Mouse (Mus musculus) C2C12 (cell line): ENCODE results near the gene Inava.

Experiments
- CEBPB ChIP-seq: IDR thresholded peaks from one replicate; pipeline ENCODE4 v1.6.1; 2011; ENCODE audit warnings: low read depth, mild to moderate bottlenecking, control low read depth, moderate library complexity
- CTCF ChIP-seq: IDR thresholded peaks from one replicate; pipeline ENCODE4 v1.5.1; 2011; ENCODE audit not compliant: control insufficient read depth, insufficient read depth, insufficient read length
- FOSL1 ChIP-seq: IDR thresholded peaks from one replicate; pipeline ENCODE4 v1.8.0; 2011; ENCODE audit warnings: mild to moderate bottlenecking, low read length; ENCODE audit not compliant: poor library complexity, insufficient read depth, severe bottlenecking
- MAX ChIP-seq: IDR thresholded peaks from one replicate; pipeline ENCODE4 v1.6.1; 2011; ENCODE audit warnings: mild to moderate bottlenecking, control low read depth
- MYOG ChIP-seq: IDR thresholded peaks from one replicate; pipeline ENCODE4 v1.6.1; 2011; ENCODE audit not compliant: control insufficient read depth, insufficient read length; ENCODE audit errors: extremely low read depth
- USF1 ChIP-seq: IDR thresholded peaks from one replicate; pipeline ENCODE4 v1.6.1; 2011; ENCODE audit warnings: low read depth, mild to moderate bottlenecking, control low read depth, moderate library complexity

- TF ChIP-seq CTCF (no peak), FOSL1 (no peak), USF1 (no peak), MYOG (no peak), MAX (no peak), CEBPB (no peak)
Measured at GRCm38 (mm10) chr1:136247393-136247792, 13.3 kb upstream of the Inava start.
